Mouse (Mus musculus): ENCODE results near the gene Rab23. TPM values are rescaled to one million over a fixed set of nuclear protein-coding genes. Genes with fewer than 3 reads are reported as not detected.

Gene Rab23
- polyA plus RNA-seq, 1 experiment from 2014 or later: 30.7 TPM

Other genes with a start within 250 kb of the Rab23 start
- 42.2 and 44.0 TPM in 2 replicates for gene Prim2, start 50.1 kb upstream of the Rab23 start, polyA plus RNA-seq (2014; fragmentation: Nextera tagmentation; extraction: Ambion mirVana)
- 63.8 and 87.5 TPM in 2 replicates for gene Bag2, start 37.9 kb downstream of the Rab23 start, polyA plus RNA-seq (2014; fragmentation: Nextera tagmentation; extraction: Ambion mirVana)
- gene Zfp451, start 94.7 kb downstream of the Rab23 start, polyA plus RNA-seq (2014; fragmentation: Nextera tagmentation; extraction: Ambion mirVana): 21.0 and 38.8 TPM in 2 replicates
- 0.47 and 0.55 TPM in 2 replicates for gene Bend6, start 187.9 kb downstream of the Rab23 start, polyA plus RNA-seq (2014; fragmentation: Nextera tagmentation; extraction: Ambion mirVana)
- 26.0 and 44.3 TPM in 2 replicates for gene Dst, start 188.3 kb downstream of the Rab23 start, polyA plus RNA-seq (2014; fragmentation: Nextera tagmentation; extraction: Ambion mirVana)